Mouse (Mus musculus) heart, embryonic 14.5 days (tissue): Measurements from ENCODE around the gene 1500011B03Rik. TPM values are rescaled to one million over a fixed set of nuclear protein-coding genes. Genes with fewer than 3 reads are reported as not detected.

Experiments used
- ATAC-seq: fragments of 200-750 bp; cut with Nextera tagmentation; 2 replicates; pipeline ENCODE4 v1.8.0; 2017; ENCODE audit warnings: low read depth, moderate TSS enrichment; ENCODE audit not compliant: insufficient number of reproducible peaks, insufficient read depth, low FRiP score
- H3K27ac ChIP-seq, 2 experiments: fragments of 200-500 bp in 1 of 2; fragments of 300-500 bp in 1 of 2; sonication (generic) in 1 of 2; replicated peaks in 1 of 2; 2 replicates each; pipeline ENCODE4 v1.5.1; 2012 to 2014; ENCODE audit warnings: low read depth in 2 of 2, low read length in 2 of 2, control low read depth in 1 of 2, mild to moderate bottlenecking in 1 of 2, mixed read lengths in 1 of 2; ENCODE audit not compliant: control insufficient read depth in 1 of 2, insufficient read depth in 1 of 2
- H3K27me3 ChIP-seq: fragments of 300-500 bp; sonication (generic); 2 replicates; pipeline ENCODE4 v1.6.1; 2014; ENCODE audit warnings: mild to moderate bottlenecking, low read length, control low read depth; ENCODE audit not compliant: control insufficient read depth, insufficient read depth
- H3K36me3 ChIP-seq: fragments of 300-500 bp; sonication (generic); 2 replicates; pipeline ENCODE4 v1.6.1; 2014; ENCODE audit warnings: mild to moderate bottlenecking, control low read depth, low read length, mixed read lengths; ENCODE audit not compliant: control insufficient read depth, insufficient read depth
- H3K4me1 ChIP-seq, 2 experiments: fragments of 200-500 bp in 1 of 2; fragments of 300-500 bp in 1 of 2; sonication (generic) in 1 of 2; 2 replicates each; pipeline ENCODE4 v1.6.1; 2012 to 2014; ENCODE audit warnings: low read length in 2 of 2, control low read depth in 1 of 2, mixed read lengths in 1 of 2; ENCODE audit not compliant: control insufficient read depth in 2 of 2, insufficient read depth in 2 of 2
- H3K4me2 ChIP-seq: fragments of 300-500 bp; sonication (generic); 2 replicates; pipeline ENCODE4 v1.6.1; 2014; ENCODE audit warnings: mild to moderate bottlenecking, low read length
- H3K4me3 ChIP-seq, 2 experiments: fragments of 200-500 bp in 1 of 2; fragments of 300-500 bp in 1 of 2; sonication (generic) in 1 of 2; 2 replicates each; pipeline ENCODE4 v1.5.1; 2012 to 2014; ENCODE audit warnings: low read length in 2 of 2, mild to moderate bottlenecking in 2 of 2, control low read depth in 1 of 2, low read depth in 1 of 2, moderate library complexity in 1 of 2; ENCODE audit not compliant: control insufficient read depth in 1 of 2, insufficient read depth in 1 of 2
- H3K9ac ChIP-seq: fragments of 300-500 bp; sonication (generic); 2 replicates; pipeline ENCODE4 v1.6.1; 2014; ENCODE audit warnings: mild to moderate bottlenecking, low read length
- H3K9me3 ChIP-seq: fragments of 300-500 bp; sonication (generic); 2 replicates; pipeline ENCODE4 v1.6.1; 2016; ENCODE audit warnings: low read length, control low read depth; ENCODE audit not compliant: control insufficient read depth
- WGBS: fragments of 180-500 bp; shearing (Covaris S2); extraction: QIAGEN DNeasy Blood & Tissue Kit; methylation state at CpG from one replicate; pipeline ENCODE4 v1.1.7; 2014; 5-methylcytosine and 5-hydroxymethylcytosine counted together
- polyA plus RNA-seq: library from polyadenylated mRNA; unstranded; fragments of >200 nt; fragmentation: Nextera tagmentation; extraction: Ambion mirVana; gene quantifications from 2 replicates; pipeline ENCODE4 v1.2.1, GENCODE M21; 2014

1500011B03Rik gene
- polyA plus RNA-seq, 1 experiment from 2014 or later: 58.7 TPM

DNA sequence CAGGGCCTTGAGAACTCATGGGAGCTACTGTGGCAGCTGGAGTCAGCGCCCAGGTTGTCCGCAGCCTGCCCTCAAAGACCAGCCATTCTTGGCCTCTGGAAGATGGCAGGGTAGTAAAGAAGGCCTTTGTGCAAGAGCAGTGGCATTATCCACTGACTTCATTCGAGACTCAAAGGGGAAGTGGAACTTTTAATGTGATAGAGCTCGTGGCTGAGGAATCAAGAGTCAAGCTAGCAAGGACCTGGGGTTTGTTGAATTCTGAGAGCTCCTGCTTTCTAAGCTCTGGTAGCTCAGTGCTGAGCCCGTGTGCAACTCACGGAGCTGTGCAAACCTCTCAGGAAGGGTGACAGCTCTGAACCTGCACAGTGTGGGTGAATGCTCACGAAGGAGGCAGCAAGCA, 42.4 kb downstream of the 1500011B03Rik start:
- Histone ChIP-seq H3K4me2 (no peak overlapping the region), H3K9ac (no peak overlapping the region), H3K4me1 (peaks cover 22 to 40% of the 10 kb centered on the region in 2 experiments), H3K4me3 (no peak overlapping the region), H3K27me3 (no peaks in the 10 kb centered on the region), H3K36me3 (peaks cover 3% of the 10 kb centered on the region; the same call in 1 of the 2 replicates), H3K9me3 (no peaks in the 10 kb centered on the region), H3K27ac (no peak overlapping the region)
- ATAC-seq: no peak
- WGBS: 82% methylated on average over 7 of the region's 7 CpGs

GRCm38 (mm10) chr5:114779956-114780489, 43.2 kb downstream of the 1500011B03Rik start:
- H3K9ac ChIP-seq: no peak overlapping the region
- no peaks in the 10 kb centered on the region for H3K27me3 ChIP-seq
- H3K27ac ChIP-seq: no peak overlapping the region
- no peak for ATAC-seq
- H3K36me3 ChIP-seq: no peaks in the 10 kb centered on the region
- peaks cover 24 to 38% of the 10 kb centered on the region in 2 experiments for H3K4me1 ChIP-seq
- H3K9me3 ChIP-seq: no peaks in the 10 kb centered on the region
- no peak overlapping the region for H3K4me2 ChIP-seq
- WGBS: 32% methylated on average over 7 of the region's 7 CpGs
- H3K4me3 ChIP-seq: no peak overlapping the region

- Histone ChIP-seq H3K27me3 (no peaks in the 10 kb centered on the region), H3K36me3 (no peaks in the 10 kb centered on the region), H3K27ac (no peak overlapping the region), H3K4me2 (peak overlapping the region; percentile 95), H3K9ac (0 out of 2 replicates have a peak overlapping the region, but pooled peaks have one; percentile 96), H3K4me3 (peak overlapping the region in 1 of 2 experiments; percentile 100; a peak in 1 of 4 replicates), H3K4me1 (peaks cover 5 to 20% of the 10 kb centered on the region in 2 experiments; a peak in 3 of 4 replicates), H3K9me3 (no peaks in the 10 kb centered on the region)
- WGBS: 76% methylated on average over 7 of the region's 7 CpGs
- no peak for ATAC-seq
Observed at GRCm38 (mm10) chr5:114776174-114776573, 47.1 kb downstream of the 1500011B03Rik start.

DNA sequence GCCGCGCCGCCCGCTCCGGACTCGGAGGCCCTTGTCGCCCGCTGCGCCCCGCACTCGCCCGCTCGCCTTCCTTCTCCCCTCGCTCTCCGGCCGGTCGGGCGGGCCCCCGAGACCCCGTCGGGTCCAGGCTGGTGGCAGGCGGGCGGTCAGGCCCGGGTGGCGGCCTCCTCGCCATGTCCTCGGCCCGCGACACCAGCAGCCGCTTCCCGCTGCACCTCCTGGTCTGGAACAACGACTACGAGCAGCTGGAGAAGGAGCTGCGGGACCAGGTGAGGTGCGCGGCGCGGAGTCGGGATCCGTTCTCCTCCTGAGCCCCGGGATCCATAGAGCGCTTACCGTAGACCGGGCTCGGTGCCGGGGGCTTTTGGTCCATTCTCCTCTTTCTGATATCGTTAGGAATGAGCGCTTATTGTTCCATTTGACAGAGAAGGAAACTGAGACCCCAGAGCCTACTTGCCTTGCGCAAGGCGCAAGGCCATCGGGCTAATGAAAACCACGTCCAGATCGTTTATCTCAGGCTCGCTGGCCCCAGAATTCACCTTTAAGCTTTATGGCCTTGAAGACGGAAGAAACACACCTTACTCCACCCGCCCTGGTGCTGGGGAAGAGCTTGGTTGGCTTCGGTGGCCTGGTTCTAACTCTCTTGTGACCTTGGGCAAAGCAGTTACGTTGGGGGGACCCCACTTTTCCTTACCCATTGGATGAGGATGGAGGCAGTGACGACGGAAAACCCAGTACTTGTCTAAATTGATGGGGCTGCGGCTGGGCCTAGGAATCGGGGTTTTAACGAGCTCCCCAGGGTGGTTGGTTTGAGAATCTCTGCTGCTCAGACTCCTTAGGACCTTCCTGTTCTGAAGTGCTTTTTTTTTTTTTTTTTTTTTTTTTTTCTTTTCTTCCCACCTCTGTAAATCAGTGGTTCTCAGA, 48.0 kb downstream of the 1500011B03Rik start, which contains the start of gene Git2:
Gene Git2, minus strand, starts transcription at position 462 of the 924 bp plus-strand sequence.
- Histone ChIP-seq H3K27me3 (no peaks in the 10 kb centered on the region), H3K36me3 (no peaks in the 10 kb centered on the region), H3K9ac (peak within 1 kb of the TSS; percentile 96), H3K4me3 (peak within 1 kb of the TSS; percentile 72 to 100), H3K4me2 (peak within 1 kb of the TSS; percentile 95), H3K27ac (peak within 1 kb of the TSS; percentile 92), H3K9me3 (no peaks in the 10 kb centered on the region), H3K4me1 (peaks cover 3 to 20% of the 10 kb centered on the region in 2 experiments; a peak in 3 of 4 replicates)
- WGBS: under 1% methylated on average over 62 of the region's 63 CpGs
- ATAC-seq: no peak

DNA sequence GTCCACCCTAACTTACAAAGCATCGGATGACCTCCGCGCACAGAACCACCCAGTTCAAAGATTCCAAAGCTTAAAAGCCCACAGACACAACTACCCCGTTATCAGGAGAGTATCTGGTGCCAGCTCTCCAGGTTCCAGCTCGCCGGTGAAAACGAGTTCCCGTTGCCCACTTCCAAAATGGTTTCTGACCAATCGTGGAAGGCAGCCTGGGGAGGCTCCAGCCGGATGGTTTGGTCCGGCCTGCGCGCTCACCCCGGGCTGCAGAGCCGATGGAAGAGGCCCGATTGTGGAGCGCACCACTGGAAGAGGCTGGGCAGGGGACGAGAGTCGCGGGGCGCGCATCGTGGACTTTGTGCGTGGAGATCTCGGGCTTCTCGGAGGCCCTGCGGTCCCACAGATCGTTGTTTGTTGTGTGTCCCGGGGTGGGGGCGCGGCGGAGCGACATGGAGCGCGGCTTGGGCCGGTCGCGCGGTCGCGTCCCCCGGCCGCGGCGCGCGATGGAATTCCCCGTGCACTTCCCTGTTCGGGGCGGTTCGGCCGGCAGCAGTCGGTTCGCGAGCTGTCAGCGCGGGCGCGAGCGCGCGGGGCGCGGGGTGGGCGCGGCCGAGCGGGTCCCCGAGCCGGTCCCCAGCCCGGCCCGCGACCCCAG, 48.7 kb downstream of the 1500011B03Rik start, which contains the start of gene Ankrd13a:
Gene Ankrd13a, plus strand, starts transcription at position 275 of the 649 bp plus-strand sequence.
- Histone ChIP-seq H3K4me2 (peak within 1 kb of the TSS; percentile 95), H3K4me1 (peaks cover 3 to 20% of the 10 kb centered on the region in 2 experiments; a peak in 3 of 4 replicates), H3K27me3 (no peaks in the 10 kb centered on the region), H3K27ac (peak within 1 kb of the TSS; percentile 92), H3K9me3 (no peaks in the 10 kb centered on the region), H3K4me3 (peak within 1 kb of the TSS; percentile 72 to 100), H3K36me3 (no peaks in the 10 kb centered on the region), H3K9ac (peak within 1 kb of the TSS; percentile 96)
- WGBS: under 1% methylated on average over 57 of the region's 73 CpGs
- peak; percentile 85 for ATAC-seq

DNA sequence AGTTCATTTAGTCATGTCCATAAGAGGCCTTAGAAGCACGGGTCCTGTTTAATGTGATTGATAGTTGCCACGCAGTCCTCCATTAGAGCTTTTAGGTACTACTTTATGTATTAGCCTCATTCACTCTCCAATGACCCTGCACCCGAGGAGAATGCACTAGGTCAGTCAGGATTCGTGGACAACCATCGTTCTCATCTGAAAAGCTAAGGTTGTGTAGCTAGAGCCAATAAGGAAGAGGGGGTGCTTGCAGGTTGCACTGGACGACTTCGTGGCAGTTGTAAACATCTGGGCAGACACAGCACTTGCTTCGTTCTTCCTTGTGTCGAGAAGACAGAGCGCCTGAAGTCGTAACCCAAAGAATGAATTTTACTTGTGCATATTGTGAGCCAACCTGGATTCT, 49.5 kb downstream of the 1500011B03Rik start:
- peak overlapping the region; percentile 72 to 100 for H3K4me3 ChIP-seq
- H3K27ac ChIP-seq: peak overlapping the region; percentile 75 to 92
- H3K4me2 ChIP-seq: peak overlapping the region; percentile 95
- no peaks in the 10 kb centered on the region for H3K27me3 ChIP-seq
- ATAC-seq: no peak
- H3K4me1 ChIP-seq: peaks cover 3 to 20% of the 10 kb centered on the region in 2 experiments; a peak in 3 of 4 replicates
- H3K36me3 ChIP-seq: no peaks in the 10 kb centered on the region
- no peaks in the 10 kb centered on the region for H3K9me3 ChIP-seq
- H3K9ac ChIP-seq: peak overlapping the region; percentile 96
- 3% methylated on average over 11 of the region's 11 CpGs for WGBS

GRCm38 (mm10) chr5:114773211-114773710, 50.0 kb downstream of the 1500011B03Rik start:
- under 1% methylated on average over 37 of the region's 52 CpGs for WGBS
- peak; percentile 82 for ATAC-seq
- no peaks in the 10 kb centered on the region for H3K27me3 ChIP-seq

More at GRCm38 (mm10) chr5:114773211-114773710, 50.0 kb downstream of the 1500011B03Rik start:
- peak overlapping the region; percentile 95 for H3K4me2 ChIP-seq
- H3K36me3 ChIP-seq: no peaks in the 10 kb centered on the region
- H3K9me3 ChIP-seq: no peaks in the 10 kb centered on the region
- H3K4me1 ChIP-seq: peaks cover 3 to 20% of the 10 kb centered on the region in 2 experiments; a peak in 3 of 4 replicates
- peak overlapping the region; percentile 90 to 100 for H3K4me3 ChIP-seq
- H3K9ac ChIP-seq: peak overlapping the region; percentile 97
- peak overlapping the region; percentile 25 to 92 for H3K27ac ChIP-seq
